Mouse (Mus musculus): ENCODE results near the gene Osm. TPM values are rescaled to one million over a fixed set of nuclear protein-coding genes. Genes with fewer than 3 reads are reported as not detected.

Gene Osm
- polyA plus RNA-seq, 1 experiment from 2014 or later, result not detected

GRCm38 (mm10) chr11:4283627-4284026, 47.4 kb downstream of the Osm start:
- no peak overlapping the region for H3K4me2 ChIP-seq
- no peak overlapping the region for H3K4me3 ChIP-seq
- no peaks in the 10 kb centered on the region for H3K27me3 ChIP-seq
- peaks cover 13% of the 10 kb centered on the region for H3K4me1 ChIP-seq
- H3K9ac ChIP-seq, result no peak overlapping the region
- H3K36me3 ChIP-seq, result no peaks in the 10 kb centered on the region
- no peaks in the 10 kb centered on the region for H3K9me3 ChIP-seq
- H3K27ac ChIP-seq, result no peak overlapping the region
- 8% methylated on average over 4 of the region's 4 CpGs for WGBS
- no peak for ATAC-seq (ENCODE audit: insufficient number of reproducible peaks, insufficient read depth, low FRiP score, low TSS enrichment, low read depth)

- Histone ChIP-seq H3K4me2 (no peak overlapping the region), H3K9ac (no peak overlapping the region), H3K4me3 (no peak overlapping the region), H3K36me3 (no peaks in the 10 kb centered on the region), H3K27me3 (no peaks in the 10 kb centered on the region), H3K9me3 (no peaks in the 10 kb centered on the region), H3K27ac (no peak overlapping the region), H3K4me1 (peaks cover 4% of the 10 kb centered on the region; the same call in 1 of the 2 replicates)
- ATAC-seq (ENCODE audit: insufficient number of reproducible peaks, insufficient read depth, low FRiP score, low TSS enrichment, low read depth), result no peak
- WGBS, result 59% methylated on average over 3 of the region's 3 CpGs
These were observed 53.1 kb downstream of the Osm start for GRCm38 (mm10) chr11:4289280-4289679.

Other genes with a start within 250 kb of the Osm start
- 0.52 and 0.85 TPM in 2 replicates for gene Sec14l4, start 205.0 kb upstream of the Osm start, polyA plus RNA-seq (2015; fragmentation: Nextera tagmentation; extraction: Ambion mirVana)
- not detected in 2 replicates for gene Sec14l3, start 171.6 kb upstream of the Osm start, polyA plus RNA-seq (2015; fragmentation: Nextera tagmentation; extraction: Ambion mirVana)
- 6.7 and 7.7 TPM in 2 replicates for gene Mtfp1, start 141.0 kb upstream of the Osm start, polyA plus RNA-seq (2015; fragmentation: Nextera tagmentation; extraction: Ambion mirVana)
- gene Sec14l2, start 113.0 kb upstream of the Osm start, polyA plus RNA-seq (2015; fragmentation: Nextera tagmentation; extraction: Ambion mirVana), result 2.0 and 3.8 TPM in 2 replicates
- 37.4 and 39.4 TPM in 2 replicates for gene Rnf215, start 101.2 kb upstream of the Osm start, polyA plus RNA-seq (2015; fragmentation: Nextera tagmentation; extraction: Ambion mirVana)
- gene Ccdc157, start 76.1 kb upstream of the Osm start, polyA plus RNA-seq (2015; fragmentation: Nextera tagmentation; extraction: Ambion mirVana), result 8.2 and 9.7 TPM in 2 replicates
- gene Sf3a1, start 76.1 kb upstream of the Osm start, polyA plus RNA-seq (2015; fragmentation: Nextera tagmentation; extraction: Ambion mirVana), result 59.6 and 71.6 TPM in 2 replicates
- gene Tbc1d10a, start 49.6 kb upstream of the Osm start, polyA plus RNA-seq (2015; fragmentation: Nextera tagmentation; extraction: Ambion mirVana), result 39.2 and 39.4 TPM in 2 replicates
- gene Castor1, start 18.2 kb upstream of the Osm start, polyA plus RNA-seq (2015; fragmentation: Nextera tagmentation; extraction: Ambion mirVana), result 6.6 and 7.1 TPM in 2 replicates
- 0.15 and 0.18 TPM in 2 replicates for gene Lif, start 21.1 kb downstream of the Osm start, polyA plus RNA-seq (2015; fragmentation: Nextera tagmentation; extraction: Ambion mirVana)
- gene Hormad2, start 204.7 kb downstream of the Osm start, polyA plus RNA-seq (2015; fragmentation: Nextera tagmentation; extraction: Ambion mirVana), result 0.22 TPM in 1 of 2 replicates, not detected in the other

Data from embryonic facial prominence, embryonic 13.5 days (tissue).